Mouse (Mus musculus) C2C12 (cell line): Measurements from ENCODE around the gene Ecsit. TPM values are rescaled to one million over a fixed set of nuclear protein-coding genes. Genes with fewer than 3 reads are reported as not detected.

Experiments used
- H3K27me3 ChIP-seq: one replicate; pipeline ENCODE4 v1.6.1; 2011; ENCODE audit not compliant: control insufficient read depth, insufficient read depth, insufficient read length
- H3K36me3 ChIP-seq: one replicate; pipeline ENCODE4 v1.6.1; 2011; ENCODE audit not compliant: control insufficient read depth, insufficient read depth
- H3K4me3 ChIP-seq: one replicate; pipeline ENCODE4 v1.5.1; 2011; ENCODE audit warnings: mild to moderate bottlenecking, control low read depth; ENCODE audit not compliant: poor library complexity, insufficient read depth, severe bottlenecking
- H3K79me2 ChIP-seq: one replicate; pipeline ENCODE4 v1.6.1; 2011; ENCODE audit not compliant: control insufficient read depth, insufficient read depth
- H3K79me3 ChIP-seq: one replicate; pipeline ENCODE4 v1.6.1; 2011; ENCODE audit warnings: low read depth, control low read depth
- H3ac ChIP-seq: one replicate; pipeline ENCODE3; 2011; ENCODE audit warnings: low read depth; ENCODE audit not compliant: control insufficient read depth, insufficient read length
- CEBPB ChIP-seq: IDR thresholded peaks from one replicate; pipeline ENCODE4 v1.6.1; 2011; ENCODE audit warnings: low read depth, mild to moderate bottlenecking, control low read depth, moderate library complexity
- CTCF ChIP-seq: IDR thresholded peaks from one replicate; pipeline ENCODE4 v1.5.1; 2011; ENCODE audit not compliant: control insufficient read depth, insufficient read depth, insufficient read length
- FOSL1 ChIP-seq: IDR thresholded peaks from one replicate; pipeline ENCODE4 v1.8.0; 2011; ENCODE audit warnings: mild to moderate bottlenecking, low read length; ENCODE audit not compliant: poor library complexity, insufficient read depth, severe bottlenecking
- MAX ChIP-seq: IDR thresholded peaks from one replicate; pipeline ENCODE4 v1.6.1; 2011; ENCODE audit warnings: mild to moderate bottlenecking, control low read depth
- MYOD1 ChIP-seq: IDR thresholded peaks from one replicate; pipeline ENCODE4 v1.6.1; 2011; ENCODE audit warnings: low read depth; ENCODE audit not compliant: control insufficient read depth, insufficient read length
- MYOG ChIP-seq: IDR thresholded peaks from one replicate; pipeline ENCODE4 v1.6.1; 2011; ENCODE audit not compliant: control insufficient read depth, insufficient read length; ENCODE audit errors: extremely low read depth
- USF1 ChIP-seq: IDR thresholded peaks from one replicate; pipeline ENCODE4 v1.6.1; 2011; ENCODE audit warnings: low read depth, mild to moderate bottlenecking, control low read depth, moderate library complexity
- polyA plus RNA-seq: library from polyadenylated mRNA; unstranded; fragments of >200 nt; fragmentation: generic; extraction: Trizol; gene quantifications from one replicate; pipeline ENCODE4 v1.2.1, GENCODE M21; 2012; ENCODE audit warnings: missing spikeins

Ecsit gene
- polyA plus RNA-seq, 1 experiment: 32.6 TPM

DNA sequence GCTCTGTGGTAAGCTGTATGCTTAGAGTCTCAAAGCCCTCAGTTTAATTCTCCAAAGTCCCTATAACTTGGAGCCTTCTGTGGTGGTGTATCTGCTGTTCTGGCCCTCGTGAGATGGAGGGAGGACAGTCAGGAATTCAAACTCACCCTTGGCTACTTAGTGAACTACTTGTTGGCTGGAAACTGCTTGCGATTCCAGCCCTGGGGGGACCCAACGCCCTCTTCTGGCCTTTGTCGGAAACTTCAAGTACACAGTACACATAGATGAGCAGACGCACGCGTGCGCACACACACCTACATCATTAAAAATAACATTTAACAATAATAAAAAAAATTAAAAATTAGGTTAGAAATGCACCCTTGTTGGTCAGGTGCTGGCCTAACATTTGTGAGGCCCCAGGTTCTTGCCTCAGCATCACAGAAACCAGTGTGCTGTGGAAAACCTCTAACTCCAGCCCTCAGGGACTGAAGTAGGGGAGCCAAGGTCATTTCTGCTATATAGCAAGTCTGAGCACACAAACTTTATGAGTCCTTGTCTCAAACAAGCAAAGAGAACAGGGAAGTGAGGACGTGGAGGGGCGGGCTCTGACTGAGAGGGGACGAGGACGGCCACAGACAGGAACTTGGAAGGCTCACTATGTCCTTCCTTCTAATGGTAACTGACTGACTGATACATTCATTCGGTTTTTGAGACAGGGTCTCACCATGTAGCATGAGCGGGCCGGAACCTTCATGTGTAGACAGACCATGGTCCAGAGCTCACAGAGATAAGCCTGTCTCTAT, 40.2 kb upstream of the Ecsit start:
- H3K36me3 ChIP-seq: no peaks in the 10 kb centered on the region
- no peaks in the 10 kb centered on the region for H3K79me2 ChIP-seq
- TF ChIP-seq CTCF (no peak), MYOG (no peak), MYOD1 (no peak), MAX (no peak), CEBPB (no peak), FOSL1 (no peak), USF1 (no peak)
- H3K27me3 ChIP-seq: peaks cover 3% of the 10 kb centered on the region
- no peaks in the 10 kb centered on the region for H3K79me3 ChIP-seq
- no peak overlapping the region for H3ac ChIP-seq
- H3K4me3 ChIP-seq: no peak overlapping the region

DNA sequence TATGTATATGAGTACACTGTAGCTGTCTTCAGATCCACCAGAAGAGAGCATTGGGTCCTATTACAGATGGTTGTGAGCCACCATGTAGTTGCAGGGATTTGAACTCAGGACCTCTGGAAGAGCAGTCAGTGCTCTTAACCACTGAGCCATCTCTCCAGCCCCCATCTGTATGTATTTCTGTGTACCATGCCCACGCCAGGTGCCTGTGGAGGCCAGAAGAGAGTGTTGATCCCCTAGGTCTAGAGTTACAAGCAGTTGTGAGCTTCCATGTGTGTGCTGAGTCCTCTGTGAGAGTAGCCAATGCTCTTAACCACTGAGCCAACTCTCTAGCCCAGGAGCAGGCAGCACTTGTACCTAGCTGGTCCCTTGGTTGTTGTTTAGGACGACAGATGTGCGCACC, 38.9 kb upstream of the Ecsit start:
- Histone ChIP-seq H3K79me3 (no peaks in the 10 kb centered on the region), H3K79me2 (no peaks in the 10 kb centered on the region), H3K27me3 (peaks cover 3% of the 10 kb centered on the region), H3ac (no peak overlapping the region), H3K4me3 (no peak overlapping the region), H3K36me3 (no peaks in the 10 kb centered on the region)
- no peak for TF ChIP-seq CTCF
- no peak for TF ChIP-seq USF1
- no peak for TF ChIP-seq MAX
- no peak for TF ChIP-seq MYOD1
- TF ChIP-seq CEBPB: no peak
- no peak for TF ChIP-seq FOSL1
- no peak for TF ChIP-seq MYOG

DNA sequence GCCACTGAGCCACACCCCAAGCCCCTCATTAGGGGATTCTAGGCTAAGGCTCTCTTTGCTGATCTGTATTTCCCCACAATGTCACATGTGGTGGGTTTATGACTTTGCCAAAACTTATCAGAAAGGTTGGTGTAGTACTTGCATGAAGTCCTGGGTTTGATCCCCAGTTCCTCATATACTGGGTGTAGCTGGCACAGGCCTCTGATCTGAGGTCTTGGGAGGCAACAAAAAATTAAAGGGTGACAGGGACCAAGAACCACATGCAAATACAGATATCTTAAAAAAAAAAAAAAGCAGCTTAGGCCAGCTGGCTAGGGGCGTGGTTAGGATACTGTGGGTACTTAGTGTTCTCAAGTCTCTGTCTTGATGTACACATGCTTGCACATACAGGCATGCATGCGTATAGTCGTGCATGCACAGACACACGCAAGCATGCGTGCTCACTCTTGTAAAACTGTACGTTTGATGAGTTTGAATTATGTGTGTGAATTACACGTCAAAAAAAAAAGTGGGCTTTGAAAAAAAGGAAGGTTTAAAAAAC, 37.9 kb upstream of the Ecsit start:
- Histone ChIP-seq H3K36me3 (no peaks in the 10 kb centered on the region), H3K4me3 (no peak overlapping the region), H3K79me3 (no peaks in the 10 kb centered on the region), H3K27me3 (peaks cover 3% of the 10 kb centered on the region), H3ac (no peak overlapping the region), H3K79me2 (no peaks in the 10 kb centered on the region)
- TF ChIP-seq USF1: no peak
- no peak for TF ChIP-seq MYOG
- no peak for TF ChIP-seq MAX
- no peak for TF ChIP-seq FOSL1
- TF ChIP-seq CEBPB: no peak

DNA sequence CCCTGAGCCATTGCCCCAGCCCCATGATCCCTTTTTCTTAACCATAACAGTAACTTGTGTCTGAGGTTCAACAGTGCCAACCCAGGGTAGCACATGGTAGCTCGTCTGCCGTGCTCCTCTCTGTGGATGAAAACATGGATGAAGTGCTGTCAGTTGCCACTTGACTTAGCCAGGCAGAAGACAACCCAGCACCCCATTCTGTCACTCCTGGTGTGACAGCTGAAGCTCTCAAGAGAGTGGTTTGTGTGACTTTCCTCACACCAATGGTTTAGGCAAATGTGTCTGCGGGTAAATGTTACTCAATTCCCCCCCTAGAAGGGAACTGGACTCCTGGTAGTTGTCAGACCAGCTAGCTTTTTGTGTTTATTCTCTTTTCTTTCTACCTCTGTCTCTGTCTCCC, 36.8 kb upstream of the Ecsit start:
- no peak overlapping the region for H3K4me3 ChIP-seq
- no peak overlapping the region for H3ac ChIP-seq
- TF ChIP-seq USF1 (no peak), CTCF (no peak), MYOG (no peak), FOSL1 (no peak), MYOD1 (no peak), CEBPB (no peak), MAX (no peak)
- peaks cover 3% of the 10 kb centered on the region for H3K27me3 ChIP-seq
- no peaks in the 10 kb centered on the region for H3K79me3 ChIP-seq
- no peaks in the 10 kb centered on the region for H3K79me2 ChIP-seq
- no peaks in the 10 kb centered on the region for H3K36me3 ChIP-seq

DNA sequence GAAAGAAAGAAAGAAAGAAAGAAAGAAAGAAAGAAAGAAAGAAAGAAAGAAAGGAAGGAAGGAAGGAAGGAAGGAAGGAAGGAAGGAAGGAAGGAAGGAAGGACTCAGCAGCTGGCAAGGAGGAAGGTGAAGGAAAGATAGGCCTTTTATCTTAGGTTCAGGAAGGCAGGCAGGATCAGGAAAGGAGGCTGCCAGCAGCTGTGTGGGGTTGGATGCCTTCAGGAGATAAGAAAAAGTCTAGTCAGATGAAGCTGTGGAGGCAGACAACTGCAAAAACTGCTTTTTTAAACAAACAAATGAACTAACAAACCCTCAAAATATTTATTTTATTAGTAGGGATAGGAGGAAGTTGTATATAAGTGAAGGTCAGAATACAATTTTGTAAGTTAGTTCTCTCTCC, 36.3 kb upstream of the Ecsit start:
- Histone ChIP-seq H3K79me3 (peaks cover 1% of the 10 kb centered on the region), H3K27me3 (peaks cover 3% of the 10 kb centered on the region), H3ac (no peak overlapping the region), H3K79me2 (peaks cover 3% of the 10 kb centered on the region), H3K36me3 (no peaks in the 10 kb centered on the region), H3K4me3 (no peak overlapping the region)
- no peak for TF ChIP-seq USF1
- TF ChIP-seq CEBPB: no peak
- no peak for TF ChIP-seq MYOD1
- TF ChIP-seq MYOG: no peak
- TF ChIP-seq MAX: no peak
- no peak for TF ChIP-seq CTCF
- TF ChIP-seq FOSL1: no peak

DNA sequence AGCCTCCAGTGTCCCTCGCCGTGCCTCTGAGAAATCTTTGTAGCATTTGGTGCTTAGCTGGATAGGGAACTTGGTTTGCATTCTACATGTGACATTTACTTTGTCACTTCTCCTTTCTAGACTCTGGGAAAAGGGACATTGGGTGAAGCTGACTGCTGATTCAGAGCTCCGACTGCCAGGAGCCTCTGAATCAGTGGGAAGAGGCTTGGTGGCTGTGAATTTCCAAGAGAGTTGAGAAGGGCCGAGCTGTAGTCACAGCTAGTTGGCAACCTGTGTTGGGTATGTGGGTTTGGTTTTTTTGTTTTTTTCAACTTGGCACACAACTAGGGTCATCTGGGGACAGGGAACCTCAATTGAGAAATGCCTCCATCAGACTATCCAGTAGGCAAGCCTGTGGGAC, 34.3 kb upstream of the Ecsit start:
- Histone ChIP-seq H3K79me2 (peaks cover 22% of the 10 kb centered on the region), H3ac (no peak overlapping the region), H3K27me3 (peaks cover 3% of the 10 kb centered on the region), H3K4me3 (no peak overlapping the region), H3K36me3 (no peaks in the 10 kb centered on the region), H3K79me3 (peaks cover 13% of the 10 kb centered on the region)
- no peak for TF ChIP-seq MAX
- TF ChIP-seq FOSL1: no peak
- TF ChIP-seq MYOG: no peak
- TF ChIP-seq MYOD1: no peak
- no peak for TF ChIP-seq CEBPB
- no peak for TF ChIP-seq USF1
- TF ChIP-seq CTCF: no peak
